11 mouse cellular contexts compared by ENCODE assay signal in genomic region chr7:79524921-79525320, GRCm38 (mm10). TPM values are rescaled to one million over a fixed set of nuclear protein-coding genes. Genes with fewer than 3 reads are reported as not detected.
A peak's percentile ranks its signal among the peaks of the same experiment; 100 is the strongest.
DNase-seq lines count a peak whose midpoint lies in the region; ATAC-seq lines count a peak whose summit lies in the region.
"Had no signal": no experiment of that assay in that cellular context is flagged by ENCODE, and none has a peak within 500 bp of the region (broad histone marks: within the 10 kb centered on the region; RNA-seq: fewer than 3 reads in every experiment).

No protein-coding gene starts in this region.

- H3K4me3 ChIP-seq in forebrain, embryonic 12.5 days (replicated peaks) = no peak overlapping the region
- peak overlapping the region; percentile 21; the same call in 1 of the 2 replicates for H3K4me3 ChIP-seq in hindbrain, embryonic 10.5 days
- no peak overlapping the region for H3K4me3 ChIP-seq in midbrain, embryonic 12.5 days
- H3K4me3 ChIP-seq: heart, embryonic 13.5 days; liver, embryonic 15.5 days had no signal

- peak overlapping the region; percentile 37 for H3K4me2 ChIP-seq in forebrain, embryonic 12.5 days
- H3K4me2 ChIP-seq in midbrain, embryonic 12.5 days (replicated peaks) = no peak overlapping the region
- H3K4me2 ChIP-seq: heart, embryonic 13.5 days; liver, embryonic 15.5 days had no signal

- ATAC-seq in forebrain, embryonic 12.5 days (ENCODE audit: low FRiP score) = peak; percentile 1; the same call in 1 of the 2 replicates
- ATAC-seq in midbrain, embryonic 12.5 days (ENCODE audit: low FRiP score, low read depth) = no peak
- ATAC-seq in CD4-positive, CD25-positive, alpha-beta regulatory T cell, adult 4 months = no peak
- ATAC-seq: intestine, embryonic 16.5 days had no signal

- H3K27me3 ChIP-seq in forebrain, embryonic 12.5 days = 0 out of 2 replicates have a peak, but pooled peaks cover 2% of the 10 kb centered on the region
- H3K27me3 ChIP-seq in hindbrain, embryonic 10.5 days (ENCODE audit: insufficient read depth, poor library complexity, severe bottlenecking) = peaks cover 88% of the 10 kb centered on the region
- peaks cover 53% of the 10 kb centered on the region for H3K27me3 ChIP-seq in midbrain, embryonic 12.5 days

- H3K9ac ChIP-seq in forebrain, embryonic 12.5 days = peak overlapping the region; percentile 56
- peak overlapping the region; percentile 47 for H3K9ac ChIP-seq in midbrain, embryonic 12.5 days (replicated peaks)
- H3K9ac ChIP-seq: heart, embryonic 13.5 days; liver, embryonic 15.5 days had no signal

- H3K36me3 ChIP-seq in forebrain, embryonic 12.5 days (replicated peaks) = peaks cover 76% of the 10 kb centered on the region
- H3K36me3 ChIP-seq in hindbrain, embryonic 10.5 days = peaks cover 62% of the 10 kb centered on the region
- H3K36me3 ChIP-seq in midbrain, embryonic 12.5 days = peaks cover 31% of the 10 kb centered on the region
- H3K36me3 ChIP-seq: heart, embryonic 13.5 days; liver, embryonic 15.5 days had no signal

- H3K27ac ChIP-seq in forebrain, embryonic 12.5 days = peak overlapping the region; percentile 100
- peak overlapping the region; percentile 97 for H3K27ac ChIP-seq in hindbrain, embryonic 10.5 days
- H3K27ac ChIP-seq in midbrain, embryonic 12.5 days (replicated peaks) = peak overlapping the region; percentile 99
- H3K27ac ChIP-seq: heart, embryonic 13.5 days; liver, embryonic 15.5 days had no signal

- 29% methylated on average over 10 of the region's 10 CpGs for whole genome bisulfite sequencing in forebrain, embryonic 12.5 days
- WGBS in hindbrain, embryonic 10.5 days = 36% methylated on average over 10 of the region's 10 CpGs
- WGBS in midbrain, embryonic 12.5 days = 38% methylated on average over 10 of the region's 10 CpGs

- H3K9me3 ChIP-seq in forebrain, embryonic 12.5 days = no peaks in the 10 kb centered on the region
- no peaks in the 10 kb centered on the region for H3K9me3 ChIP-seq in hindbrain, embryonic 10.5 days
- H3K9me3 ChIP-seq in midbrain, embryonic 12.5 days = no peaks in the 10 kb centered on the region
- H3K9me3 ChIP-seq: heart, embryonic 13.5 days; liver, embryonic 15.5 days had no signal

- DNase-seq in hindbrain, embryonic 10.5 days (ENCODE audit: low spot score) = no peak
- DNase-seq in right cerebral cortex, postnatal 10 days (ENCODE audit: low spot score in 2 of 2) = peak; percentile 71 to 86
- DNase-seq in natural killer cell, adult 2 months (ENCODE audit: low spot score in 2 of 2) = no peak
- DNase-seq in ovary, postnatal 36 days (ENCODE audit: low spot score) = no peak
- DNase-seq: layer of hippocampus, postnatal 36 days had no signal

- H3K4me1 ChIP-seq in forebrain, embryonic 12.5 days = peaks cover 93% of the 10 kb centered on the region
- peaks cover 91% of the 10 kb centered on the region for H3K4me1 ChIP-seq in hindbrain, embryonic 10.5 days (replicated peaks)
- peaks cover 90% of the 10 kb centered on the region for H3K4me1 ChIP-seq in midbrain, embryonic 12.5 days
- H3K4me1 ChIP-seq: liver, embryonic 15.5 days had no signal

RNA-seq across cellular contexts. Expression of gene Polg, which starts 58.8 kb away (rescaled TPM):
- polyA plus RNA-seq in forebrain, embryonic 12.5 days (2016; fragmentation: Nextera tagmentation; extraction: Ambion mirVana) = 41.7 and 45.1 TPM in 2 replicates
- 38.5 and 43.0 TPM in 2 replicates for polyA plus RNA-seq in hindbrain, embryonic 10.5 days (2016; fragmentation: Nextera tagmentation; extraction: Ambion mirVana)
- polyA plus RNA-seq in midbrain, embryonic 12.5 days (2016; fragmentation: Nextera tagmentation; extraction: Ambion mirVana) = 41.2 and 44.5 TPM in 2 replicates
- 10 to 100 TPM; 29.3 to 34.8 TPM for polyA plus RNA-seq in CD4-positive, CD25-positive, alpha-beta regulatory T cell, adult 4 months (2017; shearing (Covaris generic))

Comparison
In these comparisons a context has a peak if more than half of its experiments do, and no peak if none do; other contexts are left out.
1. DNase-seq: peak in right cerebral cortex, postnatal 10 days (2 of 2); none in hindbrain, embryonic 10.5 days (single experiment), natural killer cell, adult 2 months (0 of 2) and ovary, postnatal 36 days (single experiment).
2. Peak in every context shown above with its lines, with median percentiles within 50 percentile points of each other: H3K27ac ChIP-seq.